Mouse (Mus musculus) neural tube, embryonic 15.5 days (tissue): ENCODE results near the gene Tmem135. TPM values are rescaled to one million over a fixed set of nuclear protein-coding genes. Genes with fewer than 3 reads are reported as not detected.

Experiments used
- ATAC-seq: fragments of 200-750 bp; cut with Nextera tagmentation; 2 replicates; pipeline ENCODE4 v1.8.0; 2017; ENCODE audit warnings: mild to moderate bottlenecking, moderate TSS enrichment, moderate library complexity; ENCODE audit not compliant: low FRiP score
- H3K27ac ChIP-seq: fragments of 300-500 bp; sonication (generic); replicated peaks from 2 replicates; pipeline ENCODE4 v1.5.1; 2015; ENCODE audit warnings: mild to moderate bottlenecking, inconsistent platforms
- H3K27me3 ChIP-seq: fragments of 300-500 bp; sonication (generic); replicated peaks from 2 replicates; pipeline ENCODE4 v1.6.1; 2015; ENCODE audit warnings: inconsistent platforms
- H3K36me3 ChIP-seq: fragments of 300-500 bp; sonication (generic); 2 replicates; pipeline ENCODE4 v1.6.1; 2015; ENCODE audit warnings: inconsistent platforms
- H3K4me1 ChIP-seq: fragments of 300-500 bp; sonication (generic); 2 replicates; pipeline ENCODE4 v1.6.1; 2015; ENCODE audit warnings: inconsistent platforms
- H3K4me2 ChIP-seq: fragments of 300-500 bp; sonication (generic); 2 replicates; pipeline ENCODE4 v1.6.1; 2015; ENCODE audit warnings: inconsistent platforms, mild to moderate bottlenecking, moderate library complexity
- H3K4me3 ChIP-seq: fragments of 300-500 bp; sonication (generic); replicated peaks from 2 replicates; pipeline ENCODE4 v1.5.1; 2015; ENCODE audit warnings: mild to moderate bottlenecking, inconsistent platforms
- H3K9ac ChIP-seq: fragments of 300-500 bp; sonication (generic); replicated peaks from 2 replicates; pipeline ENCODE4 v1.6.1; 2015; ENCODE audit warnings: mild to moderate bottlenecking, inconsistent platforms
- H3K9me3 ChIP-seq: fragments of 300-500 bp; sonication (generic); replicated peaks from 2 replicates; pipeline ENCODE4 v1.6.1; 2016; ENCODE audit warnings: inconsistent platforms
- WGBS: fragments of 180-500 bp; shearing (Covaris S2); methylation state at CpG from one replicate; pipeline ENCODE4 v1.1.7; 2015; ENCODE audit warnings: mixed read lengths; 5-methylcytosine and 5-hydroxymethylcytosine counted together
- polyA plus RNA-seq: library from polyadenylated mRNA; unstranded; fragments of >200 nt; fragmentation: Nextera tagmentation; extraction: Ambion mirVana; gene quantifications from 2 replicates; pipeline ENCODE4 v1.2.1, GENCODE M21; 2015

Tmem135 gene
- polyA plus RNA-seq, 1 experiment from 2014 or later = 29.0 TPM

- Histone ChIP-seq H3K27me3 (no peaks in the 10 kb centered on the region), H3K27ac (no peak overlapping the region)
- 65% methylated on average over 5 of the region's 5 CpGs for WGBS
Measured at GRCm38 (mm10) chr7:89427101-89427500, 23.1 kb upstream of the Tmem135 start.

DNA sequence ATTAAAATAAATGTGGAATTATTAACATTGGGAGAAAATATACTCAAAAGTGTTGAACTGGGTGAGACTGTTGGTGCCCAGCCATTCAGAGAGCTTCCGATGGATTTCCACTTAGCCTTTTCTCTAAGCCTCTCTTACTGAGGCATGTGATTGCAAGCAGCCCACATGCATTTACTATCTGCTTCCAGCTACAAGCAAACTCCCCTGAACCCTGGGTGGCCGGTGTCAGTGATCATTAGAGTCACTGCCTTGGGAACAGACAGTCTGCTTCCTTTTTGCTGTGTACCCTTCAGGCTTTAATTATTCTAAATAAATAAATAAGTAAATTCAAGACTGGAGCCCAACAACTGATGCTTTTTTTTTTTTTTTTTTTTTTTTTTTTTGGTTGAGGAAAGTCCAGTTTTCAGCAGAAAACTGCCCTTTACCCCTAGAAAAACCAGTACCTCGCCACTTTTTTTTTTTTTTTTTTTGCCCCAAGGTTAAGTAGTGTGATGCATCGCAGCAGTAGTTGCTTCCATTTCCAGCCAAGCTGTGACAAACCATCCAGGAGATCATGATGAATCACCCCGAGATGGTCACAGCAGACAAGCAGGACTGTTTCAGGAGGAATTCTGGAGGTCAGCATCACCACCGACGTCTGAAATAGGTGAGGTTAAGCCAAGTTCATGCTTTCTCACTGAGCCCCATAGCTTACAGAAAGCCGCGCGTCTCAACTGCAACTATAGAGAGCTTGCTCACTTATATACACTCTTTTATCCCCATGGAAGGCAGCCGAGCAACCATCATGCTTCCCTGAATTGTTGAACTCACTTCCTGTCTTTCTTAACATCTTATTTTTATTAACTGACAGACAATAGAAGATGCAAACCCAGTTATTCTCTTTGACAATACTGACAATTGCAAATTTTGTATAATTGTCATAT is 22.0 kb upstream of the Tmem135 start:
- 69% methylated on average over 11 of the region's 11 CpGs for WGBS
- Histone ChIP-seq H3K9me3 (no peaks in the 10 kb centered on the region), H3K9ac (no peak overlapping the region), H3K27me3 (no peaks in the 10 kb centered on the region), H3K4me2 (no peak overlapping the region), H3K4me3 (no peak overlapping the region), H3K36me3 (no peaks in the 10 kb centered on the region), H3K27ac (no peak overlapping the region), H3K4me1 (0 out of 2 replicates have a peak, but pooled peaks cover 2% of the 10 kb centered on the region)
- ATAC-seq = no peak

More at GRCm38 (mm10) chr7:89427101-89427500, 23.1 kb upstream of the Tmem135 start:
- H3K4me1 ChIP-seq = 0 out of 2 replicates have a peak, but pooled peaks cover 2% of the 10 kb centered on the region
- H3K4me3 ChIP-seq = no peak overlapping the region
- H3K9me3 ChIP-seq = no peaks in the 10 kb centered on the region
- no peak overlapping the region for H3K9ac ChIP-seq
- no peaks in the 10 kb centered on the region for H3K36me3 ChIP-seq
- no peak overlapping the region for H3K4me2 ChIP-seq
- no peak for ATAC-seq

GRCm38 (mm10) chr7:89424659-89425058 is 20.6 kb upstream of the Tmem135 start:
- no peaks in the 10 kb centered on the region for H3K27me3 ChIP-seq
- H3K36me3 ChIP-seq = no peaks in the 10 kb centered on the region
- 0 out of 2 replicates have a peak, but pooled peaks cover 2% of the 10 kb centered on the region for H3K4me1 ChIP-seq
- no peak overlapping the region for H3K4me3 ChIP-seq
- H3K9ac ChIP-seq = no peak overlapping the region
- WGBS = 83% methylated on average over 5 of the region's 5 CpGs
- H3K27ac ChIP-seq = no peak overlapping the region
- no peak for ATAC-seq
- no peaks in the 10 kb centered on the region for H3K9me3 ChIP-seq
- no peak overlapping the region for H3K4me2 ChIP-seq

DNA sequence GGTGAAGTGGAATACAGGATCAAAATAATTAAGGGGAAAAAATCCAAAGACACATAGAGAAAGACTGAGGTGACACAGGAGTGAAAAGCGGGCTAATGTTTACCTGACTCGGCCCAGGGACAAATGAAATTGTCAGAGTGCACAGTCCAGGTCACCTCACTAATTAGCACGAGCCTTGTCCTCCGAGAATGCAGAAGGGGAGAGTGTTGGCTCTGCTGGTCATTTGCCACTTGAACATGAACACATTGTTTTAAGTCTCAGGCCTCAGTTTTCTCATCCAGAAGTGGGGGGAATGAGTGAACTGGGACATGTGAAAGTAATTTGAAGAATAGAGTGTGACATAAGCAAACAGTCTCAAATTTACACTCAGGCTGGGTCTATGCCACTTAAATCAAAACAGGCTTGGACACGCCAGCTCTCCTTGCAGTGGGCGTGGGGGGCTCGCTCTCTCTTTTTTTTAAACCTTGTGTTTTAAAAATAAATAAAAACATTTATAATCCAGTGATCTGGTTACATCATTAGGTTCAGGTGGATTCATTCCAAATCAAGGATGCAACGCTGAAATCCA is 19.8 kb upstream of the Tmem135 start:
- WGBS = 65% methylated on average over 8 of the region's 8 CpGs
- H3K4me2 ChIP-seq = no peak overlapping the region
- H3K4me1 ChIP-seq = 0 out of 2 replicates have a peak, but pooled peaks cover 2% of the 10 kb centered on the region
- ATAC-seq = no peak
- no peaks in the 10 kb centered on the region for H3K27me3 ChIP-seq
- H3K9ac ChIP-seq = no peak overlapping the region
- no peaks in the 10 kb centered on the region for H3K36me3 ChIP-seq
- no peak overlapping the region for H3K27ac ChIP-seq
- H3K9me3 ChIP-seq = no peaks in the 10 kb centered on the region
- H3K4me3 ChIP-seq = no peak overlapping the region

GRCm38 (mm10) chr7:89423194-89423593 is 19.2 kb upstream of the Tmem135 start:
- no peak overlapping the region for H3K4me3 ChIP-seq
- H3K36me3 ChIP-seq = no peaks in the 10 kb centered on the region
- no peak overlapping the region for H3K4me2 ChIP-seq
- WGBS = 14% methylated on average over 5 of the region's 5 CpGs
- no peak overlapping the region for H3K9ac ChIP-seq
- 0 out of 2 replicates have a peak, but pooled peaks cover 2% of the 10 kb centered on the region for H3K4me1 ChIP-seq
- H3K27ac ChIP-seq = no peak overlapping the region
- H3K9me3 ChIP-seq = no peaks in the 10 kb centered on the region
- no peak for ATAC-seq
- H3K27me3 ChIP-seq = no peaks in the 10 kb centered on the region

DNA sequence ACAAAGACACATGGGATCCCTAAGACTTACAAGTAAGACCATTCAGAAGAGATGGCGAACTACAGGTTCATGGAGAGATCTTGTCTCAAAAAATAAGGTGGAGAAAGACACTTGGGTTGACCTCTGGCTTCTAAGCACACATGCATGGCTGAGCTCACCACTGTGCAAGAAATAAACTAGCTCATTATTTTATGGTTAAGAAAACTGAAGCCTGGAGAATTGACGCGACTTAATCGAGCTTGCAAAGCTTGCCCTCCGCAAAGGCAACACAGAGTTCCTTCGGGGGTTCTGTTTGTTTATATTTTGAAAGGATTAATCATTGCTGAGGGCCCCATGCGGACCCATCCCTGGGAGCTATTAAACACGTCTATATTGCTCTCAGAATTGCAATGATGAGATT is 18.6 kb upstream of the Tmem135 start:
- no peak overlapping the region for H3K9ac ChIP-seq
- H3K4me3 ChIP-seq = no peak overlapping the region
- H3K4me1 ChIP-seq = 0 out of 2 replicates have a peak, but pooled peaks cover 2% of the 10 kb centered on the region
- WGBS = 61% methylated on average over 8 of the region's 8 CpGs
- no peaks in the 10 kb centered on the region for H3K9me3 ChIP-seq
- H3K27ac ChIP-seq = no peak overlapping the region
- no peaks in the 10 kb centered on the region for H3K27me3 ChIP-seq
- no peak overlapping the region for H3K4me2 ChIP-seq
- no peaks in the 10 kb centered on the region for H3K36me3 ChIP-seq
- ATAC-seq = no peak

- Histone ChIP-seq H3K4me1 (0 out of 2 replicates have a peak, but pooled peaks cover 2% of the 10 kb centered on the region), H3K27me3 (no peaks in the 10 kb centered on the region), H3K9ac (no peak overlapping the region), H3K9me3 (no peaks in the 10 kb centered on the region), H3K4me2 (no peak overlapping the region), H3K36me3 (no peaks in the 10 kb centered on the region), H3K27ac (no peak overlapping the region), H3K4me3 (no peak overlapping the region)
- WGBS = 94% methylated on average over 5 of the region's 5 CpGs
- ATAC-seq = no peak
Measured at GRCm38 (mm10) chr7:89421294-89421693, 17.3 kb upstream of the Tmem135 start.

DNA sequence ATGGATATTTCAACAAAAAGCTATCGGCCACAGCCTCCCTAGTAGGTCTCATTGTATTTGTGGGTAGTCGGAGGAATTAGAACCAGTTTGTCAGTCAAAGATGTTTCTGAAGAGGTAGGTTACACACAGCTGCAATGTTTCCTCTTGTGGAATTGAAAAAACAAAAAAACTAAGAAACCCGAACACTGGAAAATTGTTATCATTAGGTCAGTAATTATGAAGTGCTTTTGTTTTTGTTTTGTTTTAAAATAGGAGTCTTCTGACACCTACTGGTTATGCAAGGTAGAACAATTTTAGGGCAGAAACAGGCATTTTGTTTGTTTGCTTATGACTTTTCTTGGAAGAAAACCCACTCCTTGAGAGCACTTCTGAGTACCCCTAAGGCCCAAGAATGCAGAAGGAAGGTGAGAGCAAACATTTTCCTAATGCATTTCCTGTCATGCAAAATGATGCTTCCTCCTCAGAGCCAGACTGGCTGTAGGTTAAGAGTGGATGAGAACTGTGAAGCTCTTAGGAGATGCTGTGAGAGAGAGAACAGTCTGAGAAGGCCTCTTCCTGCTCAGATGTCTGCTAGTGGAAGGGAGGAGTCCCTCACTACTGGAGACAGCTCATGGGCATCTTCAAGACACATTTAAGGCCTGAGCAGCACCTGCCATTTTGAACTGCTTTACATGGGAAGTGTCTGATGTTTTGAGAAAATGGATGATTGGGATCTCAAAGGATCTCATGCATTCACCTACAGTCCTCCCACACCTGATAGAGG is 15.1 kb upstream of the Tmem135 start:
- no peak for ATAC-seq
- no peaks in the 10 kb centered on the region for H3K36me3 ChIP-seq

DNA sequence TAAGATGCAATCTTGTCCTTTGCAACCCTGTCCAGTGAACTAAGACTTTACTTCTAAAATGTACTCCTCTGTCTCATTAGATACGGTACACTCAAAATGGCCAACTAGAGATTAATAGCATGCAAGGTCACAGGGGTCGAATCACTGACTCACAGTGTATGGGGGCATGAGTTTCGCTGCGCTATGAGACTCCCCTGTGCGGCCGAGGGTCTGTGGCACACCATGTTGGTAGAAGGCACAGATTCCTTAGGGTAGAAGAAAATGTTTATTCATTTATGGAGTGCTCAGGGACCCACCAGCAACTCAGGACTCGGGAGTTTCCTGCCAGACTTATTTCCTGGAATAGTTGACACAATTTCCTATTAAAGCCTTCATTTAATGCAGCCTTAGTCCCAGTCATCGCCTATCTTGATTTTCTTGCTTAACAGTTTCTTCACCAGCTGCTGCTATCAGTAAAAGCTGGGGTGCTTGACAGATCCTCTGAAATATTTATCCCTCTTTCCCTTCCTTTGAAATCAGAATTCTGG is 14.2 kb upstream of the Tmem135 start:
- ATAC-seq = no peak
- 70% methylated on average over 8 of the region's 8 CpGs for WGBS

More for the DNA sequence above, 15.1 kb upstream of the Tmem135 start:
- H3K9me3 ChIP-seq = no peaks in the 10 kb centered on the region
- H3K27me3 ChIP-seq = no peaks in the 10 kb centered on the region
- no peak overlapping the region for H3K9ac ChIP-seq
- H3K4me1 ChIP-seq = 0 out of 2 replicates have a peak, but pooled peaks cover 2% of the 10 kb centered on the region
- no peak overlapping the region for H3K4me3 ChIP-seq
- 0 out of 2 replicates have a peak overlapping the region, but pooled peaks have one; percentile 25 for H3K4me2 ChIP-seq
- 60% methylated on average over 3 of the region's 3 CpGs for WGBS
- H3K27ac ChIP-seq = no peak overlapping the region

DNA sequence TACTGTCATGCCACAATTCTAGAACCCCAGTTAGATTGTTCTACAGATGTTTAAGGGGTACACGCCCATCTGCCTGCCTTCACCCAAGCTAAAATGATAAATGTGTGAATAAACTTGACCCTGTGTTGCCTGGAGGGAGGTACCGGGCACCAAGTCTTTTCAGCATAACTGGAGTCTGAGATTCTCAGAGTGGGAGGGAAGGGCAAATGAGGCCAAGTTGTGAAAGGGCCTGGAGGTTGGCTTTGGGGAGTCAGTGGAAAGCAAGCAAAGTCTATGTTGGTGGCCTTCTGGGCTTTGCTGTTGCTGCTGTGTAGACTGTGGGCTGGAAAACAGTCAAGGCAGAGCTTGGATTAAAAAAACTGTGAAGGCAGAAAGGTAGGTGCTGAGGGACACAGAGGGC is 13.7 kb upstream of the Tmem135 start:
- 75% methylated on average over 2 of the region's 2 CpGs for WGBS

More for the DNA sequence above, 14.2 kb upstream of the Tmem135 start:
- H3K4me2 ChIP-seq = no peak overlapping the region
- 0 out of 2 replicates have a peak, but pooled peaks cover 2% of the 10 kb centered on the region for H3K4me1 ChIP-seq
- H3K9me3 ChIP-seq = no peaks in the 10 kb centered on the region
- no peaks in the 10 kb centered on the region for H3K36me3 ChIP-seq
- no peak overlapping the region for H3K27ac ChIP-seq
- no peaks in the 10 kb centered on the region for H3K27me3 ChIP-seq
- H3K9ac ChIP-seq = no peak overlapping the region
- H3K4me3 ChIP-seq = no peak overlapping the region

GRCm38 (mm10) chr7:89416027-89416426 is 12.0 kb upstream of the Tmem135 start:
- H3K4me1 ChIP-seq = no peaks in the 10 kb centered on the region
- H3K36me3 ChIP-seq = no peaks in the 10 kb centered on the region
- H3K27me3 ChIP-seq = no peaks in the 10 kb centered on the region
- no peaks in the 10 kb centered on the region for H3K9me3 ChIP-seq
- WGBS = 87% methylated on average over 4 of the region's 4 CpGs
- H3K4me3 ChIP-seq = no peak overlapping the region
- no peak overlapping the region for H3K4me2 ChIP-seq
- ATAC-seq = no peak
- no peak overlapping the region for H3K9ac ChIP-seq
- H3K27ac ChIP-seq = no peak overlapping the region

More for the DNA sequence above, 13.7 kb upstream of the Tmem135 start:
- H3K4me2 ChIP-seq = no peak overlapping the region
- H3K9me3 ChIP-seq = no peaks in the 10 kb centered on the region
- H3K9ac ChIP-seq = no peak overlapping the region
- no peaks in the 10 kb centered on the region for H3K36me3 ChIP-seq
- H3K27me3 ChIP-seq = no peaks in the 10 kb centered on the region
- no peak overlapping the region for H3K27ac ChIP-seq
- no peak overlapping the region for H3K4me3 ChIP-seq
- no peak for ATAC-seq
- no peaks in the 10 kb centered on the region for H3K4me1 ChIP-seq
